Mouse (Mus musculus) midbrain, embryonic 13.5 days (tissue): ENCODE results near the gene Acrbp. TPM values are rescaled to one million over a fixed set of nuclear protein-coding genes. Genes with fewer than 3 reads are reported as not detected.
"Not testable (repeated sequence)": the region's sequence is repeated elsewhere in the genome, so short reads cannot be mapped to it uniquely, and the experiment has no call there.

Source experiments
- ATAC-seq: fragments of 200-750 bp; cut with Nextera tagmentation; 2 replicates; pipeline ENCODE4 v1.8.0; 2017; ENCODE audit warnings: mild to moderate bottlenecking, moderate TSS enrichment, moderate library complexity
- H3K27ac ChIP-seq: fragments of 300-500 bp; sonication (generic); 2 replicates; pipeline ENCODE4 v1.5.1; 2015; ENCODE audit warnings: inconsistent platforms, mild to moderate bottlenecking, moderate library complexity
- H3K27me3 ChIP-seq: fragments of 300-500 bp; sonication (generic); 2 replicates; pipeline ENCODE4 v1.6.1; 2015; ENCODE audit warnings: mild to moderate bottlenecking, inconsistent platforms
- H3K36me3 ChIP-seq: fragments of 300-500 bp; sonication (generic); 2 replicates; pipeline ENCODE4 v1.6.1; 2015; ENCODE audit warnings: mild to moderate bottlenecking, inconsistent platforms
- H3K4me1 ChIP-seq: fragments of 300-500 bp; sonication (generic); replicated peaks from 2 replicates; pipeline ENCODE4 v1.6.1; 2015; ENCODE audit warnings: inconsistent platforms
- H3K4me2 ChIP-seq: fragments of 300-500 bp; sonication (generic); replicated peaks from 2 replicates; pipeline ENCODE4 v1.6.1; 2015; ENCODE audit warnings: moderate library complexity, mild to moderate bottlenecking, inconsistent platforms
- H3K4me3 ChIP-seq: fragments of 300-500 bp; sonication (generic); replicated peaks from 2 replicates; pipeline ENCODE4 v1.5.1; 2015; ENCODE audit warnings: mild to moderate bottlenecking, inconsistent platforms
- H3K9ac ChIP-seq: fragments of 300-500 bp; sonication (generic); replicated peaks from 2 replicates; pipeline ENCODE4 v1.6.1; 2015; ENCODE audit warnings: mild to moderate bottlenecking, inconsistent platforms
- H3K9me3 ChIP-seq: fragments of 300-500 bp; sonication (generic); 2 replicates; pipeline ENCODE4 v1.6.1; 2016; ENCODE audit warnings: mild to moderate bottlenecking, inconsistent platforms
- WGBS: fragments of 180-500 bp; shearing (Covaris S2); methylation state at CpG from one replicate; pipeline ENCODE4 v1.1.7; 2015; 5-methylcytosine and 5-hydroxymethylcytosine counted together
- polyA plus RNA-seq: library from polyadenylated mRNA; unstranded; fragments of >200 nt; fragmentation: Nextera tagmentation; extraction: Ambion mirVana; gene quantifications from 2 replicates; pipeline ENCODE4 v1.2.1, GENCODE M21; 2015

Gene Acrbp
- 15.8 and 19.7 TPM in 2 replicates for polyA plus RNA-seq

GRCm38 (mm10) chr6:125049678-125050077, at the start of gene Acrbp:
TSS of gene Acrbp (plus strand) at chr6:125049689.
- 35% methylated on average over 20 of the region's 20 CpGs for WGBS
- ATAC-seq: no peak; the same call in 1 of the 2 replicates
- no peaks in the 10 kb centered on the region for H3K9me3 ChIP-seq
- H3K27me3 ChIP-seq: no peaks in the 10 kb centered on the region
- no peaks in the 10 kb centered on the region for H3K4me1 ChIP-seq
- H3K9ac ChIP-seq: no peak within 1 kb of the TSS
- H3K4me2 ChIP-seq: no peak within 1 kb of the TSS
- H3K4me3 ChIP-seq: no peak within 1 kb of the TSS
- H3K36me3 ChIP-seq: peaks cover 95% of the 10 kb centered on the region
- no peak within 1 kb of the TSS for H3K27ac ChIP-seq

DNA sequence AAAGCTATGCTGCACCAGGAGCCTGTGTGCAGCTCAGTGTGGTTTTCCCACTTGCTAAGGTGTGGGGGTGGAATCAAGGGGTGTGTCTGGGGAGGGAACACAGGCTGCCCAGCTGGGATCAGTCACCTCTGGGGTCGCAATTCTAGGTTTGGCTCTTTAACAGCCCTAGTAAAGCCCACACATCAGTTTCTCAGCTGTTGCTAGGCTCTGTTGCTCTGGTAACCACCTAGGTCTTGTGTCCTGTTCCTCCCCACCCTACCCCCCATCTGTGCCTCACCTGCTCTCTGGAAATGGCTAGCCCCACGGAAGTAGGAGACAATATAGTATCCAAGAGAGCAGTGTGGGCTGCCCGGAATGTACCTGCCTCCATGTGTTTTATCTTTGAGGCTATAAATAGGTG, 45.8 kb upstream of the Acrbp start:
- 55% methylated on average over 3 of the region's 3 CpGs for WGBS
- H3K9ac ChIP-seq: 0 out of 2 replicates have a peak overlapping the region, but pooled peaks have one; percentile 32
- peaks cover 44% of the 10 kb centered on the region for H3K27me3 ChIP-seq
- ATAC-seq: no peak
- peaks cover 33% of the 10 kb centered on the region for H3K4me1 ChIP-seq
- no peak overlapping the region for H3K4me2 ChIP-seq
- H3K36me3 ChIP-seq: peaks cover 25% of the 10 kb centered on the region; the same call in 1 of the 2 replicates
- H3K27ac ChIP-seq: no peak overlapping the region
- H3K4me3 ChIP-seq: no peak overlapping the region
- H3K9me3 ChIP-seq: no peaks in the 10 kb centered on the region

GRCm38 (mm10) chr6:125005086-125005485, 44.4 kb upstream of the Acrbp start:
- no peak overlapping the region for H3K9ac ChIP-seq
- H3K36me3 ChIP-seq: peaks cover 20% of the 10 kb centered on the region; the same call in 1 of the 2 replicates
- H3K27ac ChIP-seq: no peak overlapping the region
- peaks cover 30% of the 10 kb centered on the region for H3K27me3 ChIP-seq
- H3K4me2 ChIP-seq: no peak overlapping the region
- no peaks in the 10 kb centered on the region for H3K9me3 ChIP-seq
- no peak for ATAC-seq
- no peak overlapping the region for H3K4me3 ChIP-seq
- 39% methylated on average over 3 of the region's 3 CpGs for WGBS
- H3K4me1 ChIP-seq: peaks cover 28% of the 10 kb centered on the region

DNA sequence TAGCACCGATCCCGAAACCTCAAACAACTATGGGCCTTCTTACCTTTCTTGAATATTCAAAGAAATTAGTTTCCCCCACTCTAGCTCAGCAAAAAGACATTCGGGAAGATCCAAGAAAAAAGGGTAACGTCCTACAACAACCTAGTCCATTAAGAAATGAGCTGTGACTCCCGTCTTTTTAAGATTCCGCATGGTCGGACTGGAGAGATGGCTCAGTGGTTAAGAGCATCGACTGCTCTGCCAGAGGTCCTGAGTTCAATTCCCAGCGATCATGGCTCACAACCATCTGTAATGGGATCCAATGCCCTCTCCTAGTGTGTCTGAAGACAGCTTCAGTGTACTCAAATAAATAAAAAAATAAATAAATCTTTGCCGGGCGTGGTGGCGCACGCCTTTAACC, 41.4 kb upstream of the Acrbp start:
- peak overlapping the region; percentile 72 for H3K9ac ChIP-seq
- H3K9me3 ChIP-seq: no peaks in the 10 kb centered on the region
- H3K4me3 ChIP-seq: peak overlapping the region; percentile 77
- H3K36me3 ChIP-seq: peaks cover 20% of the 10 kb centered on the region
- 42% methylated on average over 13 of the region's 13 CpGs for WGBS
- peaks cover 4% of the 10 kb centered on the region; the same call in 1 of the 2 replicates for H3K27me3 ChIP-seq
- no peak; the same call in 1 of the 2 replicates for ATAC-seq
- H3K27ac ChIP-seq: peak overlapping the region; percentile 98
- H3K4me1 ChIP-seq: peaks cover 58% of the 10 kb centered on the region
- H3K4me2 ChIP-seq: peak overlapping the region; percentile 62

DNA sequence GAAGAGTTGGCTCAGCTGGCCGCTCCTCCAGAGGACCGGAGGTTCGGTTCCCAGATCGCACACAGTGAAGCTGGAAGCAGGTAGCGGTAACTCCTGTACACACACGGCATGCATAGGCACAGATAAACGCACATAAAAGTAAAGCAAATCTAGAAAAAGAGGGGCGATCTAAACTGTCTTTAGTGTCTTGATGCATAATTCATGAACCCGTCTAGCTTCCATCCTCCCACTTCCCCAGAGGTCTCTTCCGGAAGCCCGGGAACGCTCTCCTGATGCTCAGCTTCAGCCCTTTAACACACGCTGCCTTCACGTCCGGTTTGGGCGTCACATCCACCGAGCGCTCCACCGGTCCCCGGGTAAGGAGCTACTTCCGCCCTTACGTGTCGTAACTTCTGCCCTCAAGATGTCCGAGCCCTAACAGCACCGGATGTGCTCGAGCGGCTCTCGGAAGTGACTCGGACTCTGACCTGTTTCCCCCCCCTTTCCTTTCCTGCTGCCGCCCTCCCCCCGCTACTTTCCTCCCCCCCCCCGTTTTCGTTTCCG, 40.8 kb upstream of the Acrbp start:
- peak; percentile 99 for ATAC-seq

GRCm38 (mm10) chr6:125009129-125009180, 40.5 kb upstream of the Acrbp start, which contains the start of gene Zfp384:
TSS of gene Zfp384 (plus strand) at chr6:125009145.
- WGBS: 0% methylated on average over 3 of the region's 3 CpGs
- peak within 1 kb of the TSS; percentile 98 for H3K27ac ChIP-seq
- peaks cover 53% of the 10 kb centered on the region for H3K4me1 ChIP-seq
- no peaks in the 10 kb centered on the region for H3K27me3 ChIP-seq
- H3K4me3 ChIP-seq: peak within 1 kb of the TSS; percentile 77
- peak within 1 kb of the TSS; percentile 93 for H3K4me2 ChIP-seq
- H3K36me3 ChIP-seq: peaks cover 28% of the 10 kb centered on the region
- peak within 1 kb of the TSS; percentile 93 for H3K9ac ChIP-seq
- H3K9me3 ChIP-seq: no peaks in the 10 kb centered on the region
- ATAC-seq: no peak

More for the DNA sequence above, 40.8 kb upstream of the Acrbp start:
- Histone ChIP-seq H3K9ac (peak overlapping the region; percentile 93), H3K27ac (peak overlapping the region; percentile 98), H3K36me3 (peaks cover 26% of the 10 kb centered on the region), H3K4me3 (peak overlapping the region; percentile 77), H3K4me1 (peaks cover 56% of the 10 kb centered on the region), H3K27me3 (peaks cover under 1% of the 10 kb centered on the region; the same call in 1 of the 2 replicates), H3K4me2 (peak overlapping the region; percentile 62), H3K9me3 (no peaks in the 10 kb centered on the region)
- under 1% methylated on average over 34 of the region's 34 CpGs for WGBS

DNA sequence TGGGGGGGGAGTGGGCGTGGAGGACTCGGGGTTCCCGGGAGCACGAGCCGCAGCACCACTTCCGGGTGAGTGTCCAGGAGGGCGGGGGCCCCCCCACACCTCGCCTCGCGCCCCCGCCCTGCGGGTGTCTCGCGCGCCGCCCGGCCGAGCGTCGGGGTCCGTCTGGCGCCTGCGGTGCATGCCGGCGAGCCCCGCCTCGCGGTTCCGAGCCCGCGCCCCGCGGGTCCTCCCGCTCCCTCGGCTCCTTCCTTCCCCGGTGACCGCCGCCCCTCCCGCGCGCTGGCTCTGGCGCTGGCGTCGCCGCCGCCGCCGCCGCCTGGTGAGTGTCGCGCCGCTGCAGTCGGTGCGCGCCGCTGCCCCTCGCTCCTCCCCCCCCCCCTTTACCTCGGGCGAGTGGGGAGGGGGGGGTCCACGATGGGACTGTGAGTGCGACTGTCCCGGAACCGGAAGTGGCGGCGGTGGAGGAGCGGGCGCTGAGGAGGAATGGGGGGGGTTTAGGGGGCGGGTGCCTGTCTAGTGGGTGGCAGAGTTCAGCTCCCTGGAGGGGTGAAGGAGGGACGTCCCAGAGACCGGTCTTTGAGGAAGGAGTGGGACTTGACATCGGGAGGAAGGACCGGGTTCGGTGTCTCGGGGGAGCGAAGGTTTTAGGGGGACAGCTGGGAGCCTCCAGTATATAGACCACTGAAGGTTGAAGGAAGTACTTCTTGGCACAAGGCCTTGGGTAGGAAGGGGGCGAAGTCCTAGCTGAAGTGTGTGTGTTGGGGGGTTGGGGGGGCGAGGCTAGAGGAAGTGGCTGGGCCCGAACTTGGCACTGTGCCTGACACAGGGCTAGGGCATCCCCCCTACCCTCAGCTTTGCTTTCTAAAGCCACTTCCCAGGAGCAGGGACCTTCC, 40.1 kb upstream of the Acrbp start:
- under 1% methylated on average over 48 of the region's 78 CpGs for WGBS

DNA sequence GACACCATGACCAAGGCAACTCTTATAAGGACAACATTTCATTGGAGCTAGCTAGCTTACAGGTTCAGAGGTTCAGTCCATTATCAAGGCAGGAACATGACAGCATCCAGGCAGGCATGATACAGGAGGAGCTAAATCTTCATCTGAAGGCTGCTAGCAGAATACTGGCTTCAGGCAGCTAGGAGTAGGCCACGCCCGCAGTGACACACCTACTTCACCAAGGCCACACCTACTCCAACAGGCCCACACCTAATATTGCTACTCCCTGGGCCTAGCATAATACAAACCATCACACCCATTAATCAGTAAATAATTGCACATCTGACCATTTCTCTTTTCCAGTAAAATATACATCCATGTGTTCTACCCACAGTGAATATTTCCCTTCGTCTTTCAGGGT, 31.8 kb upstream of the Acrbp start:
- Histone ChIP-seq H3K4me1 (peaks cover 4% of the 10 kb centered on the region), H3K27me3 (no peaks in the 10 kb centered on the region), H3K4me2 (no peak overlapping the region), H3K9ac (no peak overlapping the region), H3K9me3 (no peaks in the 10 kb centered on the region), H3K27ac (no peak overlapping the region), H3K4me3 (no peak overlapping the region), H3K36me3 (peaks cover 74% of the 10 kb centered on the region)
- no peak for ATAC-seq
- 98% methylated on average over 3 of the region's 3 CpGs for WGBS

More for the DNA sequence above, 40.1 kb upstream of the Acrbp start:
- ATAC-seq: peak; percentile 84
- H3K27me3 ChIP-seq: no peaks in the 10 kb centered on the region
- H3K27ac ChIP-seq: peak overlapping the region; percentile 98
- H3K9ac ChIP-seq: peak overlapping the region; percentile 93
- peak overlapping the region; percentile 77 for H3K4me3 ChIP-seq
- H3K4me1 ChIP-seq: peaks cover 48% of the 10 kb centered on the region
- no peaks in the 10 kb centered on the region for H3K9me3 ChIP-seq
- peak overlapping the region; percentile 93 for H3K4me2 ChIP-seq
- H3K36me3 ChIP-seq: peaks cover 33% of the 10 kb centered on the region

DNA sequence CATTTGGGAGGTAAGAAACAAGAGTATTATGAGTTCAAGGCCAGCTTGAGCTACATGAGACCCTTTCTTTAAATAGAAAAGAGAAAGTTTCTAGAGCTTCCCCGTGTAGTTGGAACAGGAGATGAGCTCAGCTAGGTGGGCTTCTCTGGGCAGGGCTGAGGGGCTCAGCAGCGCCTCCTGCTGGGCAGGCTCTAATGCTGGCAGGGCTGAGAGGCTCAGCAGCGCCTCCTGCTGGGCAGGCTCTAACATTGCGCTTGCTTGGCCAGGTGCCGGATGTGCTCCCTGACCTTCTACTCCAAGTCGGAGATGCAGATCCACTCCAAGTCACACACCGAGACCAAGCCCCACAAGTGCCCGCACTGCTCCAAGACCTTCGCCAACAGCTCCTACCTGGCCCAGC, 19.0 kb upstream of the Acrbp start:
- 38% methylated on average over 8 of the region's 9 CpGs for WGBS
- H3K9ac ChIP-seq, ATAC-seq, H3K4me3 ChIP-seq, H3K9me3 ChIP-seq, H3K27ac ChIP-seq, H3K27me3 ChIP-seq, H3K4me1 ChIP-seq, H3K4me2 ChIP-seq: not testable (repeated sequence)
- H3K36me3 ChIP-seq: peaks cover 61% of the 10 kb centered on the region

- Histone ChIP-seq H3K36me3 (peaks cover 64% of the 10 kb centered on the region), H3K4me1 (no peaks in the 10 kb centered on the region), H3K4me3 (no peak overlapping the region), H3K9me3 (no peaks in the 10 kb centered on the region), H3K27ac (no peak overlapping the region), H3K9ac (no peak overlapping the region), H3K4me2 (no peak overlapping the region), H3K27me3 (no peaks in the 10 kb centered on the region)
- 95% methylated on average over 16 of the region's 16 CpGs for WGBS
- ATAC-seq: no peak
Measured at GRCm38 (mm10) chr6:125031604-125032003, 17.9 kb upstream of the Acrbp start.

- Histone ChIP-seq H3K9me3 (no peaks in the 10 kb centered on the region), H3K4me1 (peaks cover 27% of the 10 kb centered on the region), H3K4me3 (peak overlapping the region; percentile 78), H3K27ac (no peak overlapping the region), H3K4me2 (peak overlapping the region; percentile 52), H3K36me3 (peaks cover 34% of the 10 kb centered on the region), H3K9ac (no peak overlapping the region), H3K27me3 (no peaks in the 10 kb centered on the region)
- no peak for ATAC-seq
- WGBS: 92% methylated on average over 4 of the region's 4 CpGs
Measured at GRCm38 (mm10) chr6:125038666-125039065, 10.8 kb upstream of the Acrbp start.

- Histone ChIP-seq H3K9ac (no peak overlapping the region), H3K27ac (0 out of 2 replicates have a peak overlapping the region, but pooled peaks have one; percentile 25), H3K9me3 (no peaks in the 10 kb centered on the region), H3K4me3 (peak overlapping the region; percentile 78), H3K27me3 (no peaks in the 10 kb centered on the region), H3K4me1 (peaks cover 27% of the 10 kb centered on the region), H3K36me3 (peaks cover 34% of the 10 kb centered on the region), H3K4me2 (peak overlapping the region; percentile 52)
- ATAC-seq: peak; percentile 35
- 6% methylated on average over 8 of the region's 8 CpGs for WGBS
Measured at GRCm38 (mm10) chr6:125039131-125039530, 10.4 kb upstream of the Acrbp start.
